Mouse (Mus musculus) spleen, embryonic (tissue): ENCODE results near the gene Galnt11.
"Not testable (repeated sequence)": the region's sequence is repeated elsewhere in the genome, so short reads cannot be mapped to it uniquely, and the experiment has no call there.

Experiments
- CTCF ChIA-PET: fragments of 350-600 bp; sonication (Branson Sonifier 250); formaldehyde crosslinking; loops from one replicate; lab custom pipeline; 2022; lab: Charles Lee

Galnt11 gene

DNA sequence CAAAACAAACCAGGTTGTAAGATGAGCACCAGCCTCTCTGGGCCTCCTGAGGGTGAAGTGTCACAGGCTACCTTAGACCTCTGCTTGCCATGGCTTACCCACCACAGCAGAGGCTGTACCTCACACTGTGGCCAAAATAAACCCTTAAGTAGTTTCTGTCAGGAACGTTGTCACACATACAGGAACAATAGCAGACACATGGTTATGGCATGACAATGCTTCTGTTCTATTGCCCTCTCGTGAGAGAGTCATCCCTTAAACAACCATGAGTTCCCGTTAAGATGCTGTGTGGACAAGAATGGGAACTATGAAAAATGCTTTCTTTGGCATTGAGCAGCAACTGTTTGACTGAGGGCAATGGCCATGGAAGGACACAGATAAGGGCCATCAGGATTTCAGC lies at the start of gene Galnt11:
Galnt11 (plus strand) TSS at position 301 of the 400 bp plus-strand sequence.
- CTCF ChIA-PET, result no interaction called here

DNA sequence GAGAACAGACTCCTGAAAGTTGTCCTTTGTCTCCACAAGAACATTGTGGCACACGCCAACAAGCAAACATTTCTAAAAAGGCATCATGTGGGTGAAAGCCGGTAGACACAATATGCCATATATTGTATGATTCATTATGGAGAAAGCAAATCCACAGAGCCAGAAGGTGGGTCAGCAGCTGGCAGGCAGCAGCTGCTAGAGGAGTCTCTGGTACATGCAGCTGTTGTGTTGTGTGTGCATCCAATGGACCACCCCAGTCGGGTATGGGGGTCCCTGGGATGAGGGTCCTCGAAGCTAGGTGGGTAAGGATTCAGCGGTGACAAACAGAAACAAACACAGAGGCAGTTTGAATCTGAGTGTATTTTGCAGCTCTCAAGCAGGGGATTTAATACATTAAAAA lies 43.8 kb upstream of the Galnt11 start:
- CTCF ChIA-PET, result not testable (repeated sequence)

DNA sequence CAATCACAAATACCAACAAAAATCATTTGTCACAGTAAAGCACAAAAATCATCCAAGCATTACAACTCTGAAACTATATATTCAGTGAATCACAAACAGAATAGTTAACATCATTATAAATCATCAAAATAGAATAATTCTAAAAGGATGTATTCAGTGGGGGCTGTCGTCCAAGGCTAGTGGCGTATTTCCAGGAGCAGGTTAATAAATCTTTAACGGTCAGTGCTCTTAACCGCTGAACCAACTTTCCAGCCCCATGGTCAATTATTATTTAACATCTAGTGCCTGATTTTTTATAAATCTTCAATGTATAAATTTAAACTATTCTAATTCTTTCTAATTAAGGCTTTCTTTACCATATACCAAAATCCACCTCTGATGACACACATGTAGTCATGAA lies 43.2 kb upstream of the Galnt11 start:
- CTCF ChIA-PET, result not testable (repeated sequence)

DNA sequence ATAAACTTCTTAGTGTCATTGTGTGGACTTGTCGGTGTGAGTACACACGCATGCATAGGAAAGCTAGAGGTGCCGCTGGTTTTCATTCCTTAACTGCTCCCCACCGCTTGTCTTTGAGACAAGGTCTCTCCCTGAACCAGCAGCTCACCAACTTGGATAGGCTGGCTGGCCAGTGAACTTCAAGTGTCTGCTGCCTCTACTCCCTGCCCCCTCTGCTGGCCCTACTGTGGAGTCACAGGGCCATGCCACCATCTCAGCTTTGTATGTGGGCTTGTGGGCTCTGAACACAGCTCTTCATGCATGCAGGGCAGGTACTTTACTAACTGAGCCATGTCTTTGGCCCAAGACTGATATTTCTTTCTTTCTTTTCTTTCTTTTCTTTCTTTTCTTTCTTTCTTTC lies 42.4 kb upstream of the Galnt11 start:
- CTCF ChIA-PET, result interaction anchor here (0.7 kb wide), 1 partner anchor 18 kb away, joined by 7 read pairs; no protein-coding TSS in a partner anchor

DNA sequence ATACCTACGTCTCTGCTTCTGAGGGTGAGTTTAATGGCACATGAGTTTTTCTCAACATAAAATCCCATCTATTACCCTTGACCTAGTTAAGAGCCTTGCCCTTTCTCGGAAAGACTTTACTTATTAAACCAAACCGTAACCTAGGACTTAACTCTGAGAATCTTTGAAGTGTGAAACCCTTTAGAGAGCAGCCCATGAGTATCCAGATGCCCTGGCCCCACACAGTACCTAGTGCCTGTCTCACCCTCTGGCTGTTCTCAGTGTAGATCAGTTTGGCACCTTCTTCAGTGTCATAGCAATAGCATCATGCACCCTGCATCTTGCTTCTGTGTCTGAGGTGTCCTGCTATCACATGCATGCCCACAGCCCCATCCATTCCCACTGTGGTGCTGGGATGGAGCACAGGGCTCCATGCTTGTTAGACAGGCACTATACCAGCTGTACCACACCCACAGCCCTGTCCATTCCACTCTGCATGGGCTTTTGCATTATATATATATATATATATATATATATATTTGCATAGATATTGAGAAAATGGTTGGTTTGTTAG lies 41.7 kb upstream of the Galnt11 start:
- CTCF ChIA-PET, result no interaction called here

DNA sequence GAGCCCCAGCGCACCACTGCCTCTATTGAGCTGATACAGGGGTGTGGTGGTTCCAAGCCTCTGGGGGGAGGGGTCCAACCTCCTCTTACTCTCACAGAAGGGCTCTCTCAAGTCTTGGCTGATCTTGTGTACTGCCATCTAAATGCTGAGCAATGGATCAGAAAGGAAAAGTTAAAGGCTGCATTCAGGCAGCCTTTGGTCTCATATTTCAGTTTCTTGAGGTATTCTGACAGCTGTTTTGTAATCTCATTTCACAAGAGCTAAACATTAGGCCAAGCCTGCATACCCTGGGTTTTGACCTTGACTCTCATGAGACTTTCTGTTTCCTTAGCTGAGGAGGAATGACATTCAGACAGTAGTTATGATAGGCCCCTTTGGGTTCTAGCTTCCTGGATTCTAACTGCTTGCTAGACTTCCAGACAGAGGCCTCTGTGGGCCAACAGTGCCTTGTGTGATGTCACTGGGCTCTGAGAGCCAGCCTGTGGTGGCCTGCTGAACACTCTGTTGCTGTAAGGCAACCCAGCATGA lies 40.6 kb upstream of the Galnt11 start, which contains the start of gene Galntl5:
Galntl5 (plus strand) TSS at position 457 of the 528 bp plus-strand sequence.
- CTCF ChIA-PET, result no interaction called here

DNA sequence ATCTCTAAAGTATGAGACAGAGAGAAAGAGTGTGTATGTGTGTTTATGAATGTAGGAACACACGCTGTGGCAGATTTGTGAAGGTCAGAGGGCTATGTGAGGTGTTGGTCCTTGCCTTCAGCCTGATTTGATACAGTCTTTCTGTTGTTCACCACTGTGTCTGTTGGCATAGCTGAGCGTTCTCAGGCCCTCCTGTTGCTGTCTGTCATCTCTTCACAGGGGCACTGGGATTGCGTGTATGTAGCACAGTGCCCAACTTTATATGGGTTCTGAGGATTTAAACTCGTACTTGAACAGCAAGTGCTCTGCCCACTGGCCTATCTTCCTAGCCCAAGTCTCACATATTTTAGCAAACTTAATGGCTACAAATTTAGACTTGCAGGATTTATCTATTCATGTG lies 38.1 kb upstream of the Galnt11 start:
- CTCF ChIA-PET, result interaction anchor here (0.7 kb wide), 2 partner anchors 282 to 616 kb away, joined by 4 to 6 read pairs; no protein-coding TSS in a partner anchor

DNA sequence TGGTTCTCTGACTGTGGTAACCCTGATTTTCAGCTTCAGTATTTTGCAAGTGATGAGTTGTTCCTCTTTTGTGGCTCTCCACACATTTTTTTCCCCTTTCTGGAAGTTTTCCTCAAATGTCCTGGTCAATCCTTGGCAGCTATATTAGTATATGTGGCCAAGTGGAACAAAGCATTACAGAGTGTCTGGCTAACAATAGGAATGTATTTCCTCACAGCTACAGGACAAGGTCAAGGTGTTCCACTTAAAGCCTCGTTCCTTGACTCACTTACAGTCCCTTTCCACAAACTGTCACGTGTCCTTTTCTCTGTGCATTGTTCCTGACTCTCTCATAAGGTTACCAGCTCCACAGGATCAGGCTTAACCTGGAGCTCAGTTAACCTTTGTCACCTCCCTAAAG lies 37.1 kb upstream of the Galnt11 start:
- CTCF ChIA-PET, result no interaction called here

DNA sequence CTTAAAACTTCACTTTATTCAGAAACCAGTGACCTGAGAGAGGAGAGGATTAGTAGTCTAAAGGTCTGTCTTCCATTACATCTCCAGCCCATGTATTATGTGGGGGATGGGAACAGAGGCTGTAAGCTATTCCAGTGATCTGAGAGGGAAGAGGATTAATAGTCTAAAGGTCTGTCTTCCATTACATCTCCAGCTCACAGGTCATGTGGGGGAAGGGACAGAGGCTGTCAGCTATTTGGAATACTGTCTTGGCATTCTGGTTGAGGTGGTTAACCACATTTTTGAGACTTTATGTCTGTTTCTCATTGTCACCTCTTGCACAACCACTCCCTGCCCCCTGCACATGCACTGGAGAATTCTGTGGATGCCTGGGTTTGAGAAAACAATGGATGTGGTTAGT lies 34.0 kb upstream of the Galnt11 start:
- CTCF ChIA-PET, result no interaction called here

DNA sequence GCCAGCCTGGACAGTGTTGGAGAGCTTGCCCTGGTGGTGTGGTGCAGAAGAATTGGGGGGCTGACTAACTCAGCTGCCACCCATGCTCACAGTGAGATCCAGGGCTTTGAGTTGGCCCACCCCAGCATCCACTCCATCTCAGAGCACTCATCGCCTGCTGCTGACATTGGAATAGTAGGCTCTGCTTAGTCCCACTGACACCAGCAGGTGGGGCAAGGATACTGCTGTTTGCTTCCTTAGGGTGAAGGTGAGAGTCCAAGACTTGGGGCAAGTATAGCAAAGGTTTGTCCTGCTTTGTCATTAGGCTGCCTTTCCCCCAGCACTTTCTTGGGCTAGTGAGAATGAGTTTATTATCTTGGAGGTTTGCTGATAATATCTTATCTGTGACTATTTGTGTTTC lies 32.9 kb upstream of the Galnt11 start:
- CTCF ChIA-PET, result no interaction called here

DNA sequence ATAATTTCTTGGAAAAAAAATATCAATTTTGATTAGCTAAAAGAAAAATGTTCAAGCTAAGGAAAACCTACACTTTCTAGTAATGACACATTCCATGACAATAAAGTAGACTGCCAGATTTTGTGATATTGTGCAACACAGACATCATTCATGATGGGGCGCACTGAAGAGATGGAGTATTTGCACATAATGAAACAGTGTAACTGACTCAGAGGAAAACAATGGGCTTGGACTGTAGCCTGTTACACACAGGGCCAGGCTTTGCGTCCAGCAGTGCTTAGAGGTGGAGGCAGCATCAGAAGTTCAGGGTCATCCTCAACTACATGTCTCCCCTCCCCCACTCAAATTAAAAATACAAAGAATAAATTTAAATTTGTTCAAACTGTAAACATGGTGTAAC lies 31.2 kb upstream of the Galnt11 start:
- CTCF ChIA-PET, result no interaction called here

DNA sequence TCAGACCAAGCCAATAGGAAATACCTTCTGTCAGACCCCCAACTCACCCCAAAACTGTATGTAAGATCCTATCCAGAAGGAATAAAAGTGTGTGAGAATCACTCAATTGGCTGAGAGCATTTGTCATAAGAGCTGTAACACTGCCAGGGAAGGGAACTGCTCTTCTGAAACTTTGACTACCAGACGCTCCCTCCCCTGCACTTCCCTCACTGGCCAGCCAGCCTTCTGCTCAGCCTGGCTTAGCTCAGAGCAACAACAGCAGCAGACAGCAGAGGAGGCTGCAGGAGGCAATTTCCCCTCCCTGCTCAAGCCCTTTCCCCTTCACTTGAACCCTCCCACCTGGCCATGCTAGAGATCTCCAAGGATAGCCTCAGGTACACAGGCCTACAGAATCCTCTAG lies 9.8 kb upstream of the Galnt11 start:
- CTCF ChIA-PET, result no interaction called here

DNA sequence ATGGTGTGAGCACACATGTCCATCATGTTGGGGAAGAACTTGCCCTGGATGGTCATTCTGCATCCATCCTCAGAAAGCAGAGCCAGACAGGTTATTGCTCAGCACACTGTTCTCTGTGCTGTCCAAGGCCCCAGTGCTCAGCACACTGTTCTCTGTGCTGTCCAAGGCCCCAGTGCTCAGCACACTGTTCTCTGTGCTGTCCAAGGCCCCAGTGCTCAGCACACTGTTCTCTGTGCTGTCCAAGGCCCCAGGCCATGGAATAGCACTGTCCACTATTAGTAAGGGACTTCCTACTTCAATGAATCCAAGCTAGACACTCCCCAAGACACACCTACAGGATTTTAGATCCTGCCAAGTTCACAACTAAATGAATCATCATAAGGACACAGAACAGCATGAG lies 8.5 kb upstream of the Galnt11 start:
- CTCF ChIA-PET, result not testable (repeated sequence)

DNA sequence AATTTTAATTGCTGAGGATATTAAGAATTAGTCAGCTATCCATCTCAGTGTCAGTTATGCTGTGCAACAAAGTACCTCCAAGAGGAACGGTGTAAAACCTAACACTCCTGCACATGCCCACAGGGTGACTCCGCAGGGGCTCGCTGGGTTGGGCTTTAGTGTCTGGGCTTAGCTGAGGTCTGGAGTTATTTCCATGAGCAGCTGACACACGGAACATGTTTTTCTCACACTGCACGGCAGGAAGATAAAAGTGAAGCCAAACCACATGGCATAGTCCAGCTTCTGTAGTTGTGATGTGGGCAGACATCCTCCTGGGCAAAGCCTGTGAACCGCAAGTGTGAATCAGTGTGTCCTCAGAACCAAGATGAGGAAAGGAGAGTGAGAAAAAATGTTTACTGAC lies 6.7 kb upstream of the Galnt11 start:
- CTCF ChIA-PET, result no interaction called here

DNA sequence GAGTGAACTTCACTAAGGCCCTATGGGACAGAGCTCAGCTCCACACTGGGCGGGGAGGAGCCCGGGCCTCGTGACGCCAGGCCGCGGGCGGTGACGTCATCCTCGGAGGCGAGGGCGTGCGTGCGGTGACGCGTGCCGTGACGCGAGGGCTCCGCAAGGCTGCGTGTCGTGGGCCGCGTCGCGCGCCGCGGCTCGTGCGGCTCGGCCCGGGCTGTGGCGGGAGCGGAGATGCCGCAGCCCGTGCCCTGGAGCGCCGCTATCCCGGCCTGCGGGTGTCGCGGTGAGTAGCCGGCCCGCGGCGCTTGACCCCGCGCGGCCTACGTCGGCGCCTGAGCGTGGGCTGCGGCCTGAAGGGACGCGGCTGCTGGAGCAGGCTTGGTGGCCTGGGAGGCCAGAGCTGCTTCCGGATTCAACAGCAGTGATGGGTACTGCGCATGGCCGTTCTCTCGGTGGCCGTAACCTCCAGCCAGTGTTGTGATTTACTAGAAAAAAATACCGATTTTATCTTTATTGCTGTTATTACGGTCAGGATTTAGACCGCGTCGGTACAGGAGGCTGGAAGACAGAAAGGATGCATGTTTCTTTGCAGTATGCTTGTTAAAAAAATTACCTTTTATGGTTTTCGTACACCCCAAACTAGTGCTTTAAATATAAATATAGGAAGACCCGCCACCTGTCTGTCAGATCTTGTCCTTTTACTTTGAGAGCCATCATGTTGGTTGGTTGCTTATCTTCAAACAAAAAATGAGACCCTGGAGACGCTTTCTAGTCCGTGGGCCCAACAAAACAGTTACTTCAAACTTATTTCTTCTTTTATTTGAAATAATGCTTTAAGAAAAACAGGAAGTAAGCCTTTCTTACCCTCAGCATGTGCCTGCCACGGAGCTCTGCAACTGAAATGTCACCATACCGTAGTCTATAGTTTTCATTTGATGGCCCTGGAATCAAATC lies 1.3 kb downstream of the Galnt11 start, which contains the start of gene E130116L18Rik:
E130116L18Rik (minus strand) TSS at position 402 of the 951 bp plus-strand sequence.
- CTCF ChIA-PET, result no interaction called here

DNA sequence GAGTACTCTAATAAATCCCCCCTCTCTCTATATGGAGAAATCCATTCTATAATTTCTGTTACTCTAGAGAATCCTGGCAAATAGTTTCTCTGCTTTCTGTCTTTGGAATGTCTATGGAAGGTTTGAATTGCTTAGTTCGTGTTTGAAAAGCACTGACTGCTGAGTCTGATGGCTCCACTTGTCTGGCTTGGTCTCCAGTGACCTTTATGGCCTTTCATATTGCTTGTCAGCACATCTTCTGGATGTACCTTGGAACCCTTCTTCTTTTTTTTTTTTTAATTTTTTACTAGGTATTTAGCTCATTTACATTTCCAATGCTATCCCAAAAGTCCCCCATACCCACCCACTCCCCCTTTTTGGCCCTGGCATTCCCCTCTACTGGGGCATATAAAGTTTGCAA lies 2.7 kb downstream of the Galnt11 start:
- CTCF ChIA-PET, result interaction anchor here (1.0 kb wide), 1 partner anchor 22 kb away, joined by 3 read pairs; no protein-coding TSS in a partner anchor

DNA sequence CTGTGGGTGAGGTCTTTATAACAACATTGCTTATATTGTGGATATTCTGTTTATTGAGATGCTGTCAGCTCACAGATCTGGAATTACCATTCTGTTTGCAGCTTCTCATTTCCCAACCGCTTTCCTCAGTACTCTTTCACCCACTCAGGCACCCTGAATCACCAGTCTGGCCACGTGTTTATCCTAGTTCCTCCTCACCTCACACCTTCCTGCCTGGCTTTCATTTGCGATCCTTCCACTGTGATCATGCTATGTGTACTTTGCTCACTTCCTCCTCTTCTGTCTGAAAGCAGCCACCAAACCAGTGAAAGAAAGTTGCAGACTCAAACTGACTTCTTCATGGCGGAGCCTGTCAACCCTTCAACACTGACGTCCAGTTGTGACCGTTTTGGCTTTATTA lies 21.4 kb downstream of the Galnt11 start:
- CTCF ChIA-PET, result interaction anchor here (0.6 kb wide), 1 partner anchor 333 kb away, joined by 3 read pairs; no protein-coding TSS in a partner anchor

DNA sequence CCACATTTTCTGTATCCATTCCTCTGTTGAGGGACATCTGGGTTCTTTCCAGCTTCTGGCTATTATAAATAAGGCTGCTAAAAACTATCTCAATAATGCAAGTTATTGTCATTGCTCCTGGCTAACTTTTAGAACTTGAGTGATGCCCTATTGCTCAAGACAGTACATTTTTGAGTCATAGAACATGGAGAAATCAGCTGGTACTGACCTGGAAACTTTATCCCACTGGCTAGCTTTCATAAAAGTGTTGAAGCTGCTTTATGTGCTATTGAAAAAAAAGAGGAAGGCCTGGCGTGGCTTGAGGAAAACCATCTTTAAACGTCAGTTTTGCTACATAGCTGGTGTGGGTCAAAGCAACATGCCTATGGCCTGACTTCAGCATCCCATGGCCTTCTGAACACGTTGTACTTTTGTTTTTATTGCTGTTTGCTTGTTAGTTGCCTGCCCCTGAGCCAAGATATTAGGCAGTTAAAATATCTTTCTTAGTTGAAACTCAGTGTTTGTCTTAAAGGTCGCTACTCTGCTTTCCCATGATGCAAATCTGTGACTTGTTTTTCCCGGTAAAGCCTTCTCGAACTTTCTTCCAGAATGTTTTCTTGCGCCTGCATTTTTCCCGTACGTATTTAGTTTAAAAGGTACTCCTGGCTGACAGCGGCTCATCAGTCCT lies 24.2 kb downstream of the Galnt11 start:
- CTCF ChIA-PET, result interaction anchor here (1.2 kb wide), 1 partner anchor 21 kb away, joined by 3 read pairs; no protein-coding TSS in a partner anchor

DNA sequence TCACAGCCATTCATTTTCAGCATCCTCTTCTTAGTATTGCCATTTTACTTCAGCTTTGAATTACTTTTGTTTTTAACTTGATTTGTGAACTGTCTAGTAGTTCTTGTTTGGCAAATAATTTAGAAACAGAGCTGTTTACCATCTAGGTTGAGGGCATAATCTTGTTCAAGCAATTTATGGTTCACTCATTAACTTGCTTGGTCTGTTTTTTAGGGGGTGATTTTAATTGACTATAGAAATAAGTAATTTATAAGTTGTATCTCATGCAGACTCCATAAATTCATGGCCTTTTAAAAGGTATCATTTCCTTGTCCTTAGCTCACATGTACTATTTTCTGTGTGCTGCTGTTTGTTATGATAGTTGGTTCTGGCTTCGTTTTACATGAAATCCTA lies 24.8 kb downstream of the Galnt11 start:
- CTCF ChIA-PET, result interaction anchor here (1.2 kb wide), 1 partner anchor 22 kb away, joined by 3 read pairs; no protein-coding TSS in a partner anchor

DNA sequence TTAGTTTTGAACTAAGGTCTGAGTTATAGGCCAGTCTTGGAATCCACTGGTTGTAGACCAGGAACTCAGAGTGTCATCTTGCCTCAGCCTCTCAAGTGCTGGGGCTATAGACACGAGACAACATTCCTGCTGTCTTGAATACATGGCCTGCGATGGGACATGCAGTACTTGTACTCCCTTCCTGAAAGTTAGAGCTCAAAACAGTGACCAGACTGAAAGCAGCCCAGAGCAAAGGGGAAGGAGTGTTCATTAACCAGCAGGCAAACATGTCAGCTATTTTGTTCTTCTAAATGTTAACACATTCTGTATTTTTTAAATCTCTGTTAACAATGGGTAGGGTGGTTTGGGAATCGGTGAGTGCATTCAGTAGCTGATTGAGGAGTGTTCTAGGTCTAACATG lies 25.3 kb downstream of the Galnt11 start:
- CTCF ChIA-PET, result interaction anchor here (0.6 to 1.2 kb wide), 2 partner anchors 23 to 148 kb away, joined by 3 to 5 read pairs; no protein-coding TSS in a partner anchor

DNA sequence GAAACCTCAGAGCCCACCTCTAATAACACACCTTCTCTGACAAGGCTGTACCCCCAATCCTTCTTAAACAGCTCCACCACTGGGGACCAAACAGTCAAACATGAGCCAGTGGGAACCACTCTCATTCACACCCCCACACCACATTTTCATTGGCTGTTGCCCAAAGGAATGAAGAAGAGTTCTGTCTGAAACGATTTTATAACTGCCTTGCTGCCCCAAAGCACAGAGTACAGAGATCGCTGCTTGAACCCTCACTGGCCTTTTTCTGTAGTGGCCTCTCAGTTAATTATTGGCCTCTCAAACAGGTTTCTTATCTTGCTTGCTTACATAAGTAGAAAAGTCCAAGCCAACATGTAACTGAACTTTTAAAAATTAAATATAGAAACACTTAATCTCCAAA lies 30.7 kb downstream of the Galnt11 start:
- CTCF ChIA-PET, result no interaction called here
